Mouse (Mus musculus): ENCODE results near the gene Tmem63c. TPM values are rescaled to one million over a fixed set of nuclear protein-coding genes. Genes with fewer than 3 reads are reported as not detected.

Gene Tmem63c
- polyA plus RNA-seq, 1 experiment from 2014 or later = 0.62 TPM

- no peaks in the 10 kb centered on the region for H3K36me3 ChIP-seq (ENCODE audit: control insufficient read depth, insufficient read depth, low read length)
- peak; percentile 92 for DNase-seq (ENCODE audit: low spot score)
- no peak overlapping the region for H3K4me3 ChIP-seq (ENCODE audit: low read depth, low read length)
- H3K9me3 ChIP-seq (ENCODE audit: control insufficient read depth, low read length) = no peaks in the 10 kb centered on the region
- no peak overlapping the region for H3K4me2 ChIP-seq (ENCODE audit: low read length)
- ATAC-seq (replicated peaks; ENCODE audit: low FRiP score, low TSS enrichment, low read depth) = 0 out of 2 replicates have a peak, but pooled peaks have one; percentile 50
- 3% methylated on average over 28 of the region's 28 CpGs for WGBS
- H3K9ac ChIP-seq (ENCODE audit: low read length) = no peak overlapping the region
- no peak overlapping the region for H3K27ac ChIP-seq (ENCODE audit: low read depth)
- no peaks in the 10 kb centered on the region for H3K4me1 ChIP-seq (replicated peaks; ENCODE audit: control insufficient read depth, insufficient read depth, low read length)
- peaks cover 58% of the 10 kb centered on the region for H3K27me3 ChIP-seq (replicated peaks; ENCODE audit: control insufficient read depth, insufficient read depth, low read length)
Measured at GRCm38 (mm10) chr12:86983470-86984193, 37.5 kb upstream of the Tmem63c start.

- Histone ChIP-seq H3K36me3 (ENCODE audit: control insufficient read depth, insufficient read depth, low read length) (no peaks in the 10 kb centered on the region), H3K9me3 (ENCODE audit: control insufficient read depth, low read length) (no peaks in the 10 kb centered on the region), H3K4me3 (ENCODE audit: low read depth, low read length) (no peak overlapping the region), H3K9ac (ENCODE audit: low read length) (no peak overlapping the region), H3K4me1 (replicated peaks; ENCODE audit: control insufficient read depth, insufficient read depth, low read length) (no peaks in the 10 kb centered on the region), H3K4me2 (ENCODE audit: low read length) (no peak overlapping the region), H3K27ac (ENCODE audit: low read depth) (no peak overlapping the region), H3K27me3 (replicated peaks; ENCODE audit: control insufficient read depth, insufficient read depth, low read length) (peaks cover 63% of the 10 kb centered on the region)
- DNase-seq (ENCODE audit: low spot score) = peak; percentile 78
- no peak for ATAC-seq (replicated peaks; ENCODE audit: low FRiP score, low TSS enrichment, low read depth)
- WGBS = 8% methylated on average over 6 of the region's 6 CpGs
Measured at GRCm38 (mm10) chr12:86984194-86984555, 37.0 kb upstream of the Tmem63c start.

- H3K4me1 ChIP-seq (replicated peaks; ENCODE audit: control insufficient read depth, insufficient read depth, low read length) = no peaks in the 10 kb centered on the region
- no peak overlapping the region for H3K9ac ChIP-seq (ENCODE audit: low read length)
- H3K36me3 ChIP-seq (ENCODE audit: control insufficient read depth, insufficient read depth, low read length) = no peaks in the 10 kb centered on the region
- no peak overlapping the region for H3K27ac ChIP-seq (ENCODE audit: low read depth)
- ATAC-seq (replicated peaks; ENCODE audit: low FRiP score, low TSS enrichment, low read depth) (no peak), DNase-seq (ENCODE audit: low spot score) (no peak)
- 69% methylated on average over 4 of the region's 4 CpGs for WGBS
- peaks cover 83% of the 10 kb centered on the region for H3K27me3 ChIP-seq (replicated peaks; ENCODE audit: control insufficient read depth, insufficient read depth, low read length)
- no peak overlapping the region for H3K4me3 ChIP-seq (ENCODE audit: low read depth, low read length)
- no peak overlapping the region for H3K4me2 ChIP-seq (ENCODE audit: low read length)
- H3K9me3 ChIP-seq (ENCODE audit: control insufficient read depth, low read length) = no peaks in the 10 kb centered on the region
Measured at GRCm38 (mm10) chr12:86986562-86986961, 34.6 kb upstream of the Tmem63c start.

- no peaks in the 10 kb centered on the region for H3K36me3 ChIP-seq (ENCODE audit: control insufficient read depth, insufficient read depth, low read length)
- no peak for DNase-seq (ENCODE audit: low spot score)
- WGBS = 42% methylated on average over 16 of the region's 16 CpGs
- no peak overlapping the region for H3K4me2 ChIP-seq (ENCODE audit: low read length)
- H3K4me3 ChIP-seq (ENCODE audit: low read depth, low read length) = no peak overlapping the region
- H3K27me3 ChIP-seq (replicated peaks; ENCODE audit: control insufficient read depth, insufficient read depth, low read length) = peaks cover 80% of the 10 kb centered on the region
- H3K9ac ChIP-seq (ENCODE audit: low read length) = no peak overlapping the region
- no peaks in the 10 kb centered on the region for H3K4me1 ChIP-seq (replicated peaks; ENCODE audit: control insufficient read depth, insufficient read depth, low read length)
- ATAC-seq (replicated peaks; ENCODE audit: low FRiP score, low TSS enrichment, low read depth) = no peak
- no peak overlapping the region for H3K27ac ChIP-seq (ENCODE audit: low read depth)
- no peaks in the 10 kb centered on the region for H3K9me3 ChIP-seq (ENCODE audit: control insufficient read depth, low read length)
Measured at GRCm38 (mm10) chr12:86988227-86988626, 32.9 kb upstream of the Tmem63c start.

GRCm38 (mm10) chr12:86989378-86989777, 31.8 kb upstream of the Tmem63c start:
- no peak overlapping the region for H3K4me3 ChIP-seq (ENCODE audit: low read depth, low read length)
- H3K36me3 ChIP-seq (ENCODE audit: control insufficient read depth, insufficient read depth, low read length) = no peaks in the 10 kb centered on the region
- no peak overlapping the region for H3K27ac ChIP-seq (ENCODE audit: low read depth)
- no peak for ATAC-seq (replicated peaks; ENCODE audit: low FRiP score, low TSS enrichment, low read depth)
- H3K9me3 ChIP-seq (ENCODE audit: control insufficient read depth, low read length) = no peaks in the 10 kb centered on the region
- H3K4me2 ChIP-seq (ENCODE audit: low read length) = no peak overlapping the region
- H3K4me1 ChIP-seq (replicated peaks; ENCODE audit: control insufficient read depth, insufficient read depth, low read length) = no peaks in the 10 kb centered on the region
- peaks cover 69% of the 10 kb centered on the region for H3K27me3 ChIP-seq (replicated peaks; ENCODE audit: control insufficient read depth, insufficient read depth, low read length)
- WGBS = 6% methylated on average over 15 of the region's 15 CpGs
- DNase-seq (ENCODE audit: low spot score) = no peak
- H3K9ac ChIP-seq (ENCODE audit: low read length) = no peak overlapping the region

- Histone ChIP-seq H3K4me1 (replicated peaks; ENCODE audit: control insufficient read depth, insufficient read depth, low read length) (no peaks in the 10 kb centered on the region), H3K27me3 (replicated peaks; ENCODE audit: control insufficient read depth, insufficient read depth, low read length) (peaks cover 63% of the 10 kb centered on the region), H3K27ac (ENCODE audit: low read depth) (no peak within 1 kb of the TSS), H3K4me3 (ENCODE audit: low read depth, low read length) (peak within 1 kb of the TSS; percentile 8), H3K4me2 (ENCODE audit: low read length) (peak within 1 kb of the TSS; percentile 29), H3K9ac (ENCODE audit: low read length) (no peak within 1 kb of the TSS), H3K9me3 (ENCODE audit: control insufficient read depth, low read length) (no peaks in the 10 kb centered on the region), H3K36me3 (ENCODE audit: control insufficient read depth, insufficient read depth, low read length) (no peaks in the 10 kb centered on the region)
- WGBS = 1% methylated on average over 61 of the region's 68 CpGs
- ATAC-seq (replicated peaks; ENCODE audit: low FRiP score, low TSS enrichment, low read depth) (peak; percentile 50; the same call in 1 of the 2 replicates), DNase-seq (ENCODE audit: low spot score) (peak; percentile 84)
Measured at GRCm38 (mm10) chr12:86989890-86990754, 31.0 kb upstream of the Tmem63c start, which contains the start of gene Zdhhc22. Gene Zdhhc22 (minus strand): TSS chr12:86990430.

GRCm38 (mm10) chr12:86990755-86991110, 30.4 kb upstream of the Tmem63c start:
- no peak overlapping the region for H3K27ac ChIP-seq (ENCODE audit: low read depth)
- DNase-seq (ENCODE audit: low spot score) (no peak), ATAC-seq (replicated peaks; ENCODE audit: low FRiP score, low TSS enrichment, low read depth) (no peak)
- H3K9ac ChIP-seq (ENCODE audit: low read length) = no peak overlapping the region
- H3K4me1 ChIP-seq (replicated peaks; ENCODE audit: control insufficient read depth, insufficient read depth, low read length) = no peaks in the 10 kb centered on the region
- 29% methylated on average over 2 of the region's 2 CpGs for WGBS
- no peak overlapping the region for H3K4me3 ChIP-seq (ENCODE audit: low read depth, low read length)
- H3K27me3 ChIP-seq (replicated peaks; ENCODE audit: control insufficient read depth, insufficient read depth, low read length) = peaks cover 59% of the 10 kb centered on the region
- H3K9me3 ChIP-seq (ENCODE audit: control insufficient read depth, low read length) = no peaks in the 10 kb centered on the region
- H3K36me3 ChIP-seq (ENCODE audit: control insufficient read depth, insufficient read depth, low read length) = no peaks in the 10 kb centered on the region
- H3K4me2 ChIP-seq (ENCODE audit: low read length) = no peak overlapping the region; the same call in 1 of the 2 replicates

- H3K27me3 ChIP-seq (replicated peaks; ENCODE audit: control insufficient read depth, insufficient read depth, low read length) = peaks cover 33% of the 10 kb centered on the region
- no peaks in the 10 kb centered on the region for H3K36me3 ChIP-seq (ENCODE audit: control insufficient read depth, insufficient read depth, low read length)
- H3K9me3 ChIP-seq (ENCODE audit: control insufficient read depth, low read length) = no peaks in the 10 kb centered on the region
- H3K9ac ChIP-seq (ENCODE audit: low read length) = no peak overlapping the region
- no peak overlapping the region for H3K4me2 ChIP-seq (ENCODE audit: low read length)
- no peak overlapping the region for H3K4me3 ChIP-seq (ENCODE audit: low read depth, low read length)
- 30% methylated on average over 4 of the region's 4 CpGs for WGBS
- ATAC-seq (replicated peaks; ENCODE audit: low FRiP score, low TSS enrichment, low read depth) = no peak
- no peaks in the 10 kb centered on the region for H3K4me1 ChIP-seq (replicated peaks; ENCODE audit: control insufficient read depth, insufficient read depth, low read length)
- DNase-seq (ENCODE audit: low spot score) = no peak
- H3K27ac ChIP-seq (ENCODE audit: low read depth) = no peak overlapping the region
Measured at GRCm38 (mm10) chr12:86994166-86994565, 27.0 kb upstream of the Tmem63c start.

Data from intestine, embryonic 14.5 days (tissue).